Mouse (Mus musculus): Measurements from ENCODE around the gene Idh3a.

Gene Idh3a

GRCm38 (mm10) chr9:54647456-54647855 is 61.3 kb downstream of the Idh3a start:
- no peak for DNase-seq (ENCODE audit: low spot score)

- peak; percentile 37 for DNase-seq (ENCODE audit: low spot score)
Measured at GRCm38 (mm10) chr9:54649360-54649759, 63.2 kb downstream of the Idh3a start.

- no peak for DNase-seq (ENCODE audit: low spot score)
Measured at GRCm38 (mm10) chr9:54652778-54653177, 66.6 kb downstream of the Idh3a start.
